Mouse (Mus musculus): ENCODE measurements around the gene Fam168a. TPM values are rescaled to one million over a fixed set of nuclear protein-coding genes. Genes with fewer than 3 reads are reported as not detected.

Fam168a gene
- polyA plus RNA-seq, 1 experiment from 2014 or later, result 35.4 TPM

GRCm38 (mm10) chr7:100815900-100816570 lies 109.6 kb downstream of the Fam168a start:
- no peak for DNase-seq (ENCODE audit: low spot score)
- Histone ChIP-seq H3K9me3 (no peaks in the 10 kb centered on the region), H3K27me3 (ENCODE audit: insufficient read depth, poor library complexity, severe bottlenecking) (no peaks in the 10 kb centered on the region), H3K4me3 (no peak overlapping the region), H3K27ac (0 out of 2 replicates have a peak overlapping the region, but pooled peaks have one; percentile 18), H3K36me3 (no peaks in the 10 kb centered on the region; the same call in 1 of the 2 replicates), H3K4me1 (peaks cover 22% of the 10 kb centered on the region)
- 48% methylated on average over 8 of the region's 8 CpGs for WGBS

DNA sequence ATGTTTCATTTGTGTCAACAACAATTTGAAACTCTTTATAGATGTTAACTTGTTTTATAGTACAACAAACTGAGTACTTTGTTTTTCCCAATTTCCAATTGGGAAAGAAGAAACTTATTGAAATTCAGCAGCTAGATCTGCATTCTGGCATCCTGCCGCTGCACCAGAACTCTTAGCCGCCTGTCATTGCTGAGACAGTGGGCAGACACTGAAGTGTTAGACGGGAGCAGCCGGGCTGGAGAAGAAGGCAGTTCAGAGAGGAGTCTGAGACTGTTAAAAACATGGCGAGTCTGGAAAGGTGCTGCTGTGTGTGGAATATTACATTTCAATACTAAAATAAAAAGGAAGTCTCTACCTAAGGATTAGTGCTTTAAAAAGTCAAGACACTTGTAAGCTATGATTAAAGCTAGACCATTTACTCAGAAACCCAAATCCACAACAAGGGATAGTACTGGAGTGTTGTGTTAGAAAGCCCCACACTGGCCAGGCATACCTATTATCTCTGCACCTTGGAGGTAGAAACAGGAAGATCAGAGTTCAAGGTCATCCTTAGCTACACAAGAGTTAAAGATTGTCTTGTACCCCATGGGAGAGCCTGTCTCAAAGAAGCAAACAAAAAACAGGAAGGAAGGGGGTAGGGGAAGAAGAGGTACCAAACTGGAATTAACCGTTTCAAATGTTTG lies 110.5 kb downstream of the Fam168a start:
- H3K27ac ChIP-seq, result peak overlapping the region; percentile 67

GRCm38 (mm10) chr7:100817442-100817760 lies 111.0 kb downstream of the Fam168a start:
- peak overlapping the region; percentile 67; the same call in 1 of the 2 replicates for H3K27ac ChIP-seq

More for the DNA sequence above, 110.5 kb downstream of the Fam168a start:
- Histone ChIP-seq H3K4me1 (peaks cover 22% of the 10 kb centered on the region), H3K4me3 (no peak overlapping the region), H3K36me3 (no peaks in the 10 kb centered on the region; the same call in 1 of the 2 replicates), H3K27me3 (ENCODE audit: insufficient read depth, poor library complexity, severe bottlenecking) (no peaks in the 10 kb centered on the region), H3K9me3 (no peaks in the 10 kb centered on the region)
- DNase-seq (ENCODE audit: low spot score), result no peak
- 45% methylated on average over 6 of the region's 6 CpGs for WGBS

GRCm38 (mm10) chr7:100818401-100819064 lies 112.1 kb downstream of the Fam168a start:
- H3K27ac ChIP-seq, result no peak overlapping the region
- no peaks in the 10 kb centered on the region for H3K27me3 ChIP-seq (ENCODE audit: insufficient read depth, poor library complexity, severe bottlenecking)
- no peaks in the 10 kb centered on the region; the same call in 1 of the 2 replicates for H3K36me3 ChIP-seq
- no peak overlapping the region for H3K4me3 ChIP-seq
- H3K4me1 ChIP-seq, result peaks cover 22% of the 10 kb centered on the region
- H3K9me3 ChIP-seq, result no peaks in the 10 kb centered on the region
- no peak for DNase-seq (ENCODE audit: low spot score)
- 84% methylated on average over 4 of the region's 4 CpGs for WGBS

More at GRCm38 (mm10) chr7:100817442-100817760, 111.0 kb downstream of the Fam168a start:
- no peaks in the 10 kb centered on the region for H3K9me3 ChIP-seq
- DNase-seq (ENCODE audit: low spot score), result no peak
- H3K4me1 ChIP-seq, result peaks cover 22% of the 10 kb centered on the region
- H3K27me3 ChIP-seq (ENCODE audit: insufficient read depth, poor library complexity, severe bottlenecking), result no peaks in the 10 kb centered on the region
- H3K36me3 ChIP-seq, result no peaks in the 10 kb centered on the region; the same call in 1 of the 2 replicates
- H3K4me3 ChIP-seq, result no peak overlapping the region
- WGBS, result 64% methylated on average over 2 of the region's 2 CpGs

DNA sequence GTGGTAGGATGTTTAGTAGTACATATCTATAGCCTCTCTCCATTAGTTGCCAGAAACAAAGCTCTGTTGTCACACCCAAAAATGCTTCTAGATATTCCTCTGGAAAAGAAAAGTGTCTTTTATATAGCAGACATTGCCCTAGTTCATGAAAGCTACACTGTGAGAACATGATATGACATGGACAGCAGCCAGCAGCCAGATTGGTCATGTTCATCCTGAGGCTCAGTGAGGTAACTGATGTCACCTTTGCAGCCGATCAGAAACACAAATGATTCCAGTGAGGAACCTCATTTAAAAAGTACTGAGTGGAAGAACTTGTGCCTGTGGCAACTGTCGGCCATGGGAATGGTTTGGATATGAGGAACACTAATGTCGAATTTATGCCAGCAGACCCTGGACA lies 118.2 kb downstream of the Fam168a start:
- Histone ChIP-seq H3K4me3 (no peak overlapping the region), H3K9me3 (no peaks in the 10 kb centered on the region), H3K4me1 (no peaks in the 10 kb centered on the region), H3K27ac (no peak overlapping the region), H3K27me3 (ENCODE audit: insufficient read depth, poor library complexity, severe bottlenecking) (no peaks in the 10 kb centered on the region), H3K36me3 (peaks cover 17% of the 10 kb centered on the region; the same call in 1 of the 2 replicates)
- DNase-seq (ENCODE audit: low spot score), result no peak
- WGBS, result 85% methylated on average over 3 of the region's 3 CpGs

GRCm38 (mm10) chr7:100828549-100828948 lies 122.1 kb downstream of the Fam168a start:
- Histone ChIP-seq H3K4me3 (no peak overlapping the region), H3K36me3 (peaks cover 30% of the 10 kb centered on the region; the same call in 1 of the 2 replicates), H3K9me3 (no peaks in the 10 kb centered on the region), H3K27ac (no peak overlapping the region), H3K4me1 (no peaks in the 10 kb centered on the region), H3K27me3 (ENCODE audit: insufficient read depth, poor library complexity, severe bottlenecking) (no peaks in the 10 kb centered on the region)
- 95% methylated on average over 2 of the region's 2 CpGs for WGBS
- DNase-seq (ENCODE audit: low spot score), result no peak

DNA sequence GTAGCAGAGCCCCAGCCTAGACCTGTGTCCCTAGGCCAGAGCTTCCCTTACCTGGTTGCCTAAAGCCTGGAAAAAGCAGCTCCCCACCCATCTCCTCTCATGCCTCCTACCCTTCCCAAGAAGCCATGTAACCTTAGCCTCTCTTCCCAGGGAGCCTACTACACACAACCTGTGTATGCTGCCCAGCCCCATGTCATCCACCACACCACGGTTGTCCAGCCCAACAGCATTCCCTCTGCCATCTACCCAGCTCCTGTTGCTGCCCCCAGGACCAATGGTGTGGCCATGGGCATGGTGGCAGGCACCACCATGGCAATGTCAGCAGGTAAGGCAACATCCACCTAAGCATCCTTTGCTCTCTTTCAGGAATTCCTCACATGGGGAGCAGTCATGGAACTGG lies 127.4 kb downstream of the Fam168a start:
- no peaks in the 10 kb centered on the region for H3K9me3 ChIP-seq
- WGBS, result 68% methylated on average over 1 of the region's 1 CpGs
- H3K4me1 ChIP-seq, result 0 out of 2 replicates have a peak, but pooled peaks cover 5% of the 10 kb centered on the region
- peaks cover 59% of the 10 kb centered on the region for H3K36me3 ChIP-seq
- no peak for DNase-seq (ENCODE audit: low spot score)
- no peak overlapping the region for H3K27ac ChIP-seq
- H3K4me3 ChIP-seq, result no peak overlapping the region
- no peaks in the 10 kb centered on the region for H3K27me3 ChIP-seq (ENCODE audit: insufficient read depth, poor library complexity, severe bottlenecking)

DNA sequence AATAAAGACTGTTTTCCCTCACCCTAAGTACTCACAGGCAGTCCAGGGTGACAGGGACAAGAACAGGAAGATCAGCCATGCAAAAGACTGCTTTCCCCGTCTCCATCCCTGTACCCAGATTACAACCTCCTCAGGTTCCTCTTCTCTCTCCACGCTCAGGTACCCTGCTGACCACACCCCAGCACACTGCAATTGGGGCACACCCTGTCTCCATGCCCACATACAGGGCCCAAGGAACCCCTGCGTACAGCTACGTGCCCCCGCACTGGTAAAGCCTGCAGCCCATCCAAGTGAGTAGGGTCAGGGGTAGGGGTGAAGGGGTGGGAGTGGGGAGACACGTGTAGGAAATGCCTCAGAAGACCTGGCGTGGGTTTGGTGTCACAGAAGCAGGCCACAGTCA lies 128.7 kb downstream of the Fam168a start:
- peaks cover 58% of the 10 kb centered on the region for H3K36me3 ChIP-seq

DNA sequence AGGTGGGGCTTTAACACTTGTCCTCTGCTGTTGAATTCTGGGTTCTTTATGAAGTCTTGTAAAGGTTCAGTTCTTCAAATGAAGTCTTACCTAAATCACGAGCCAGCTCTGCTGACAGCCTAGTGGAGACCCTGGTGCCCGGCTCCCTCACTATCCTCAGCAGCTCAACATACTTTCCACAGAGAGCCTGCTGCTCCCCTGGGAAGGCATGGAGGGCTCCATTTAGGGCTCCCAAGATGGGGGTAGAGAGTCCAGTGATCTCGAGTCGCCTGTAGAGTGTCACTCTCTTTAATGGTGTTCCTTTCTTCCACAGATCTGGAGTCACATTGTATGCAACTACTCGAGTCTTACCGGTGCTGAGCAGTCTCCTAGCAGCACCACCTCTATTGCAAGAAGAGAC lies 129.3 kb downstream of the Fam168a start:
- Histone ChIP-seq H3K27me3 (ENCODE audit: insufficient read depth, poor library complexity, severe bottlenecking) (no peaks in the 10 kb centered on the region), H3K4me1 (peaks cover 16% of the 10 kb centered on the region; the same call in 1 of the 2 replicates), H3K9me3 (no peaks in the 10 kb centered on the region), H3K4me3 (no peak overlapping the region), H3K36me3 (peaks cover 58% of the 10 kb centered on the region), H3K27ac (no peak overlapping the region)
- 84% methylated on average over 6 of the region's 6 CpGs for WGBS
- no peak for DNase-seq (ENCODE audit: low spot score)

More for the DNA sequence above, 128.7 kb downstream of the Fam168a start:
- DNase-seq (ENCODE audit: low spot score), result no peak
- Histone ChIP-seq H3K27me3 (ENCODE audit: insufficient read depth, poor library complexity, severe bottlenecking) (no peaks in the 10 kb centered on the region), H3K27ac (no peak overlapping the region), H3K4me3 (no peak overlapping the region), H3K9me3 (no peaks in the 10 kb centered on the region), H3K4me1 (peaks cover 16% of the 10 kb centered on the region; the same call in 1 of the 2 replicates)
- WGBS, result 87% methylated on average over 7 of the region's 7 CpGs

DNA sequence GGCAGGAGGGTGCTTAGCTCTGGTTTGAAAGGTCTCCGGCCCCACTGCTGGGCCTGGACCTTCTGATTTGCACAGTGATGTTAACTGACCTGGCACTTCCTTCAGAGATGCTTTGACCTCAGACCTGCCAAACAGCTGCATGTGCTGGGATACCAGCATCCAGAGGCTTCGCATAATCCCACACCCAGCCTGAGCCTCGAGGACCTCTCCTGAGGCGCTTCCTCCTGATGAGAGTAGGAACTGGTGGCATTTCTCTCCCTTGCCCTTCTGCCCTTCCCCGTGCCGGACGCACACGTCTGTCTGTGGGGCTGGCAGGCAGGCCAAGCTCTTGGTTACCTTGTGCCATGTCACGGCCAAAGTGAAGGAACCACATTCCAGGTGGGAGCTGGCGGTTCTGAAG lies 130.2 kb downstream of the Fam168a start:
- peaks cover 16% of the 10 kb centered on the region; the same call in 1 of the 2 replicates for H3K4me1 ChIP-seq
- 87% methylated on average over 10 of the region's 10 CpGs for WGBS
- no peak for DNase-seq (ENCODE audit: low spot score)
- H3K36me3 ChIP-seq, result peaks cover 52% of the 10 kb centered on the region
- no peaks in the 10 kb centered on the region for H3K9me3 ChIP-seq
- no peaks in the 10 kb centered on the region for H3K27me3 ChIP-seq (ENCODE audit: insufficient read depth, poor library complexity, severe bottlenecking)
- no peak overlapping the region for H3K4me3 ChIP-seq
- H3K27ac ChIP-seq, result no peak overlapping the region

- no peak overlapping the region for H3K27ac ChIP-seq
- no peak overlapping the region for H3K4me3 ChIP-seq
- peaks cover 61% of the 10 kb centered on the region for H3K36me3 ChIP-seq
- peaks cover 16% of the 10 kb centered on the region; the same call in 1 of the 2 replicates for H3K4me1 ChIP-seq
- no peaks in the 10 kb centered on the region for H3K9me3 ChIP-seq
- DNase-seq (ENCODE audit: low spot score), result no peak
- H3K27me3 ChIP-seq (ENCODE audit: insufficient read depth, poor library complexity, severe bottlenecking), result no peaks in the 10 kb centered on the region
- WGBS, result 75% methylated on average over 1 of the region's 1 CpGs
Measured at GRCm38 (mm10) chr7:100837701-100838100, 131.3 kb downstream of the Fam168a start.

DNA sequence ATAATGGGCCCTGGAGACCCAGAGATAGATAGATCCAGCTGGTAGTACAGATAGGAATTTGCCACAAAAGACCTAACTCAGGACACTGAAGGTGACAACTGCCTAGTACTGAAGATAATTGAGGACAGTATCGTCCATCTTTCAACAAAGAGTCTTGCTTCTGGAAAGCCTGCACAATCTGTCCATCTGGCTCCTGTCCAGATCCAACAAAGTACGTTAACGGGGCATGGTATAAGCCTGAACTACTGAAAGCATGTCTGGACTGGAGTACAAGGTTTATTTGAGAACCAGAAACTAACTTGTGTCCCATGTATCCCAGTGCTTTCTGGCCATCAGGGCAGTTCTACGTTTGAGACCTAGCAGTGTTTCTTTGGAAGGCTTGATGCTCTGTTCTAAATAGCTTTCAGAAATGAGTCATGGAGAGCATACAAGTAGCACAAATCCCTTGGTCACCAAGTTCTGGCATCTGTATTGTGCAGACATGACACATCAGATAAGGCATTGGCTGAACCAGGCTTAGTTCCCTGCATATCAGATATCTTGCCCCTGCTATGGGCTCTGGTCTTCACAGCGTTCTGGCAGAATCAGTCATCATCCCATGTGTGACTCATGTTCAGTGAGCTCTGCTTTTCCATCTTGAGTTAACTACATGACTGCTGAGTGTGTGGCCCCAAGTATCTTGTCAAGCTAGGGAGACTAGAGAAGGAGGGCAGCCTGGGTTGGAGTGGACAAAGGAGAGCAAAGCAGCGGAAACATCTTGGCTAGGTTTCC lies 133.4 kb downstream of the Fam168a start:
- H3K36me3 ChIP-seq, result peaks cover 44% of the 10 kb centered on the region
- WGBS, result 65% methylated on average over 6 of the region's 6 CpGs

More for the DNA sequence above, 133.4 kb downstream of the Fam168a start:
- Histone ChIP-seq H3K9me3 (no peaks in the 10 kb centered on the region), H3K27ac (no peak overlapping the region), H3K27me3 (ENCODE audit: insufficient read depth, poor library complexity, severe bottlenecking) (no peaks in the 10 kb centered on the region), H3K4me1 (peaks cover 28% of the 10 kb centered on the region), H3K4me3 (no peak overlapping the region)
- no peak for DNase-seq (ENCODE audit: low spot score)

All from heart, embryonic 10.5 days (tissue).